Mouse (Mus musculus) spleen, adult 2 months (tissue): ENCODE results near the gene Pdk2. TPM values are rescaled to one million over a fixed set of nuclear protein-coding genes. Genes with fewer than 3 reads are reported as not detected.
A peak's percentile ranks its signal among the peaks of the same experiment; 100 is the strongest.

Experiments
- DNase-seq, 2 experiments: peaks; one replicate each; pipeline versions ENCODE4 v3.0.0 to v3.0.0-alpha.2; 2012 to 2021; ENCODE audit warnings: low spot score in 2 of 2, low read depth in 1 of 2
- H3K27ac ChIP-seq: fragments of 200-500 bp; 2 replicates; pipeline ENCODE4 v1.5.1; 2012; ENCODE audit warnings: low read length, inconsistent platforms; ENCODE audit not compliant: insufficient read depth
- H3K27me3 ChIP-seq: fragments of 200-500 bp; 2 replicates; pipeline ENCODE4 v1.6.1; 2012; ENCODE audit warnings: mild to moderate bottlenecking, moderate library complexity, low read length, inconsistent platforms; ENCODE audit not compliant: control insufficient read depth, insufficient read depth
- H3K36me3 ChIP-seq: fragments of 200-500 bp; 2 replicates; pipeline ENCODE4 v1.6.1; 2012; ENCODE audit warnings: mild to moderate bottlenecking, low read length, inconsistent platforms; ENCODE audit not compliant: control insufficient read depth, insufficient read depth
- H3K4me1 ChIP-seq: fragments of 200-500 bp; 2 replicates; pipeline ENCODE4 v1.6.1; 2011; ENCODE audit warnings: inconsistent platforms; ENCODE audit not compliant: control insufficient read depth, insufficient read depth, insufficient read length
- H3K4me3 ChIP-seq: fragments of 200-500 bp; 2 replicates; pipeline ENCODE4 v1.5.1; 2011; ENCODE audit warnings: mild to moderate bottlenecking, inconsistent platforms; ENCODE audit not compliant: insufficient read depth, insufficient read length; ENCODE audit errors: extremely low read depth
- CTCF ChIP-seq: fragments of 200-500 bp; IDR thresholded peaks from 2 replicates; pipeline ENCODE4 v1.5.1; 2011; ENCODE audit warnings: mild to moderate bottlenecking, inconsistent platforms; ENCODE audit not compliant: insufficient read depth, insufficient read length, insufficient replicate concordance; ENCODE audit errors: extremely low read depth
- POLR2A ChIP-seq: fragments of 200-500 bp; IDR thresholded peaks from 2 replicates; pipeline ENCODE4 v1.6.1; 2011; ENCODE audit warnings: low read depth, low read length, inconsistent platforms
- WGBS: fragments of 180-500 bp; shearing (Covaris S2); methylation state at CpG from one replicate; pipeline ENCODE4 v1.1.7; 2018; 5-methylcytosine and 5-hydroxymethylcytosine counted together
- polyA plus RNA-seq: library from polyadenylated mRNA; depleted of rRNA; stranded (reverse); fragments of >200 nt; gene quantifications from 2 replicates; pipeline ENCODE4 v1.2.3, GENCODE M21; 2012

The Pdk2 gene
- polyA plus RNA-seq, 1 experiment, result 13.8 TPM

DNA sequence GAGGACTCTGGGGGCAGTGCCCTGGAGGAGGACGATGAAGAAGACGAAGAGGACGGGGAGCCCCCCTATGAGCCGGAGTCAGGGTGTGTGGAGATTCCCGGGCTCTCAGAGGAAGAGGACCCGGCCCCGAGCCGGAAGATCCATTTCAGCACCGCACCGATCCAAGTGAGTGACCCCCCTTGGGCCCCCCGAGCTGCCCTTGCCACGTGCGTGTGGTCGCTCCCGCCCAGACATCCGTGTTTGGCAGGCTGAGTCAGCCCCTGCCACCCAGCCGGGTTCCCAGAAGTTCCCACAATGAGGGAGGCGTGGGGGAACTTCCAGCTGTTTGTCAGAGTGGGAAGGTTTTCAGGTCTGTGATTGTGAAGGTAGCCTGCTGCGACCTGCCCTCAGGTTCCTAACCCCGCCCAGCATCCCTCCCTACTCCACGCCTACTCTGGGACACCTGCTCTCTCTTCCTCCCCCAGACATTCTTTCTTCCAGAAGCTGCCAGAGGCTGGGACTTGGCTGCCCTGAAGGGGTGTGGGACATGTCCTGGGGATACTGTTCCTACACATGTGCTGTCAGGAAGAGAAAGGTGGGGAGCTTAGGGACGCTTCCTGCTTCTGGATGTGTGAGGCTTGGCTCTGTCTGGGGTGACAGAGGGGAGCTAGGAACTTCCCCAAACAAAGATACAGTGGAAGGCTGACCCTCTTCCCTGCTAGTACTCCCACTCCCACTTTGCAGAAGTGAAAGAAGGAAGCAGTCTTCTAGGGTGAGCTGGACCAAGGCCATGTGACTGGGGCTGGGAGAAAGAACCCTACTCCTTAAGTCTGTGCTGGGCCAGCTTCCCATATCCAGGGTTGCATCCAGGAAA is 48.2 kb downstream of the Pdk2 start:
- no peak for DNase-seq
- TF ChIP-seq POLR2A (no peak), CTCF (no peak)
- H3K27me3 ChIP-seq, result no peaks in the 10 kb centered on the region
- peaks cover 25% of the 10 kb centered on the region for H3K4me1 ChIP-seq
- H3K27ac ChIP-seq, result peak overlapping the region; percentile 77
- H3K4me3 ChIP-seq, result peak overlapping the region; percentile 81
- 2% methylated on average over 22 of the region's 22 CpGs for WGBS
- peaks cover 5% of the 10 kb centered on the region for H3K36me3 ChIP-seq

DNA sequence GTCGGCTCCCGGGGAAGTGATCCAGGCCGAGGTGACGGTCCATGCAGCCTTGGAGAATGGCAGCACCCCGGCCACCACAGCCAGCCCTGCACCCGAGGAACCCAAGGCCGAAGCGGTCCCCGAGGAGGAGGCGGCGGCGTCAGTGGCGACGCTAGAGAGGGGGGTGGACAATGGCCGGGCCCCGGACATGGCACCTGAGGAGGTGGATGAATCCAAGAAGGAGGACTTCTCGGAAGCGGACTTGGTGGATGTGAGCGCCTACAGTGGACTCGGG is 48.7 kb downstream of the Pdk2 start:
- TF ChIP-seq POLR2A (no peak), CTCF (no peak)
- Histone ChIP-seq H3K27me3 (no peaks in the 10 kb centered on the region), H3K4me3 (peak overlapping the region; percentile 81), H3K36me3 (peaks cover 2% of the 10 kb centered on the region), H3K4me1 (peaks cover 20% of the 10 kb centered on the region), H3K27ac (peak overlapping the region; percentile 77)
- DNase-seq, result no peak
- WGBS, result under 1% methylated on average over 20 of the region's 20 CpGs

DNA sequence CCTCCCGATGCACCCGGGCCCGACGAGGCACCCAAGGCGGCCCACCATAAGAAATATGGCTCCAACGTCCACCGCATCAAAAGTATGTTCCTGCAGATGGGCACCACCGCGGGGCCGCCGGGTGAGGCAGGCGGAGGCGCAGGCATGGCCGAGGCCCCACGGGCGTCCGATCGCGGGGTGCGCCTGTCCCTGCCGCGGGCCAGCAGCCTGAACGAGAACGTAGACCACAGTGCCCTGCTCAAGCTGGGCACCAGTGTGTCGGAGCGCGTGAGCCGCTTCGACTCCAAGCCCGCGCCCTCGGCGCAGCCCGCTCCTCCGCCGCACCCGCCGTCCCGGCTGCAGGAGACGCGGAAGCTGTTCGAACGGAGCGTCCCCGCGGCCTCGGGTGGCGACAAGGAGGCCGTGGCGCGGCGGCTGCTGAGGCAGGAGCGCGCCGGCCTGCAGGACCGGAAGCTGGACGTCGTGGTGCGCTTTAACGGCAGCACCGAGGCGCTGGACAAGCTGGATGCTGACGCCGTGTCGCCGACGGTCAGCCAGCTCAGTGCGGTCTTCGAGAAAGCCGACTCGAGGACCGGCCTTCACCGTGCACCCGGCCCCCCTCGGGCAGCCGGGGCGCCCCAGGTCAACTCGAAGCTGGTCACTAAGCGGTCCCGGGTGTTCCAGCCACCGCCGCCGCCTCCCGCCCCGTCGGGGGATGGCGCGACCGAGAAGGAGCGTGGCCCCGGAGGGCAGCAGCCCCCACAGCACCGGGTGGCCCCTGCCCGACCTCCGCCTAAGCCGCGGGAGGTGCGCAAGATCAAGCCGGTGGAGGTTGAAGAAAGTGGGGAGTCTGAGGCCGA is 49.3 kb downstream of the Pdk2 start:
- no peak for TF ChIP-seq CTCF
- Histone ChIP-seq H3K4me3 (peak overlapping the region; percentile 81), H3K27ac (peak overlapping the region; percentile 77), H3K27me3 (no peaks in the 10 kb centered on the region), H3K4me1 (peaks cover 17% of the 10 kb centered on the region), H3K36me3 (peaks cover 1% of the 10 kb centered on the region; the same call in 1 of the 2 replicates)
- WGBS, result under 1% methylated on average over 98 of the region's 99 CpGs
- DNase-seq, result peak in 1 of 2 experiments; percentile 50

DNA sequence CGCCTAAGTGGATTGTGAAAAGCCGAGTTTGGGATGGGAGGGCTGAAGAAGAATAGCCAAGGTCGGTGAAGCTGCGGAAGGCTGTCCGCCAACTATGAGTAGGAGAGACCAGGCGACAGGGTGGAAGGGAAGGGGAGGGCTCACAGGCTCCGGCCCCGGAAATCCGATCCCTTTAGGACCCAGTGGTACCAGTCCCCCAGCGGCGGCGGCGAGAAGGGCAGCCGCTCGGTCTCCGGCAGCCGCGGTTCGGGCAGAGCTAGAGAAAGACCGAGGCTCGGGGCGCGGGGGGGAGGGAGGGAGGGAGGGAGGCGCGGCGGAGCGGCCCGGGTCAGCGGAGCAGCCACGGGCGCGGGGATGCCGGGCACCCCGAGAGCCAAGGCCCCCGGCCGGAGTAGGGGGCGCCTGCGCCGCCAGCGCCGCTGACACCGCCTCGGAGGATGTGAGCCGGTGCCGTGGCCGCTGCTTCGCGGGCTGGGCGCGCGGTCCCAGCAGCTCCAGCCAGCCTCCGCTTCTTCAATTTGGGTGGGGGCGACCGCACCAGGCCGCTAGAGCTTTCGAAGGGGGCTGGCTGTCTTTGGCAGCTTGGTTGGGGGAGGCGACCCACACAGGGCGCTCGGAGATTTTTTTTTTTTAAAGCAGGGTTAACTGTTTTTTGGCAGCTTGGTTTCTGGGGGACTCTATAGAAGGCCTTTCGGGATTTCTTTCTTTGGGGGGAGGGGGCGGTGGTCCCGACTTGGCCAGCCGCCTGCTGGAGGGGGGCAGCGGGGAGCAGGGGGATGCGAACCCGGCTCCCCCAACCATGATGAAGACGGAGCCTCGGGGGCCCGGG is 50.2 kb downstream of the Pdk2 start, which contains the start of gene Ppp1r9b:
Gene Ppp1r9b, plus strand, starts transcription at position 287 of the 829 bp plus-strand sequence.
- DNase-seq, result peak; percentile 67 to 89
- under 1% methylated on average over 56 of the region's 69 CpGs for WGBS
- no peaks in the 10 kb centered on the region; the same call in 1 of the 2 replicates for H3K36me3 ChIP-seq
- TF ChIP-seq POLR2A (peak; percentile 61), CTCF (peak; percentile 82)
- H3K4me3 ChIP-seq, result peak within 1 kb of the TSS; percentile 83
- peak within 1 kb of the TSS; percentile 93 for H3K27ac ChIP-seq
- no peaks in the 10 kb centered on the region for H3K27me3 ChIP-seq
- H3K4me1 ChIP-seq, result peaks cover 17% of the 10 kb centered on the region

DNA sequence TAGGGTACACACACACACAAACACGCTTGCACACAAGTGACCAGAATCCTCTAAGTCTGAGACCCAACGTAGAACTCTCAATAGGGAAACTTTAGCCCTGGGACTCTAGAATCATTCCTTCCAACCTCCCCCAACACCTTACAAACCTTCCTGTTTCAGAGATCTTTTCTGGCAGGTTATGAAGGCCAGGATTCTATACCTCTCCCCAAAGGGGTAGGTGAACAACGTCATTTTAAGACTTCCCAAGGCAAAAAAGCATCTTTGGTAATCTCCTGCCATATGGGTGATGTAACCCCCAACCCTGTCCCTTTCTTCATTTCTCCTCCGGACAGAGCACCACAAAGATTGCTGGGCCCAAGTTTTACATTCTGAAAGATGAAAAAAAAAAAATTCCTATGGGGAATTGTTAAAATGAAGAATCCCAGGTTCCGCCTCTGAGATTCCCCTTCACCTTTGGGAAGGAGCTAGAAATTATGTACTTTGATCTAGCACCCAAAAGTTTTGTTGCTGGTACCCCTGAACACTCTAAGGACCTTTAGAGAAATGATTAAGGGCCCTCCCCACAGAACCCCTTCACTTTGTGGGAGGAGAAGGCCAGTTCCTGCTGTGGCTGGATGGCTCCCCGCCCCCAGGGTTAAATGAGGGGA is 50.9 kb downstream of the Pdk2 start:
- WGBS, result 22% methylated on average over 6 of the region's 6 CpGs
- H3K27ac ChIP-seq, result peak overlapping the region; percentile 93
- no peaks in the 10 kb centered on the region for H3K27me3 ChIP-seq
- no peaks in the 10 kb centered on the region; the same call in 1 of the 2 replicates for H3K36me3 ChIP-seq
- DNase-seq, result no peak
- peak overlapping the region; percentile 83 for H3K4me3 ChIP-seq
- H3K4me1 ChIP-seq, result peaks cover 16% of the 10 kb centered on the region
- TF ChIP-seq POLR2A (no peak), CTCF (no peak)

DNA sequence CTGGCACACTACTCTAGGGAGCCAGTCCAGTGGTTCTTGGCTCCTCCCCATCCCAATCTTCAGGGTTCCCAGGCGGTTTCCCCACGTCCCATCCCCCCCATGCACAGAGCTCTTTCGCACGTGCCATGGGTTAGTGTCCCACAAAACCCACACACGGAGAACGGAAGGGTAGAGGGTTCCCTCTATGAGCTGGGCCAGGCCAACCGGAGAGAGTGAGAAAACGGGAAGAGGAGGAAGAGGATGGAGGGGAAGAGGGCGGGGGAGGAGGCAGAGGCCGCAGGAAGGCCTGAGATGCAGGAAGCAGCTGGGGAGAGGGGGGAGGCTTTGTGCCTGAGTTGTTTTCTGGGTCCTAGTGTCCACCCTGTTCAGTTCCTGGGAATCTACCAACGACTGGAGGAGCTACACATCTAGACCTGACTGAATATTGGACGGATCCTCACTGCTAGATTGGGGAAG is 51.6 kb downstream of the Pdk2 start:
- H3K27ac ChIP-seq, result peak overlapping the region; percentile 93
- DNase-seq, result peak; percentile 61 to 77
- H3K4me3 ChIP-seq, result peak overlapping the region; percentile 83
- H3K36me3 ChIP-seq, result no peaks in the 10 kb centered on the region; the same call in 1 of the 2 replicates
- TF ChIP-seq CTCF, result 0 out of 2 replicates have a peak, but pooled peaks have one; percentile 4
- TF ChIP-seq POLR2A, result peak; percentile 13
- no peaks in the 10 kb centered on the region for H3K27me3 ChIP-seq
- H3K4me1 ChIP-seq, result peaks cover 12% of the 10 kb centered on the region
- WGBS, result 2% methylated on average over 11 of the region's 12 CpGs
